Mouse (Mus musculus) cerebellum, adult 9-10 months (tissue): ENCODE results near the gene Grb2.

ENCODE experiments used
- DNase-seq: peaks from one replicate; pipeline ENCODE4 v3.0.0; 2022

Grb2 gene

DNA sequence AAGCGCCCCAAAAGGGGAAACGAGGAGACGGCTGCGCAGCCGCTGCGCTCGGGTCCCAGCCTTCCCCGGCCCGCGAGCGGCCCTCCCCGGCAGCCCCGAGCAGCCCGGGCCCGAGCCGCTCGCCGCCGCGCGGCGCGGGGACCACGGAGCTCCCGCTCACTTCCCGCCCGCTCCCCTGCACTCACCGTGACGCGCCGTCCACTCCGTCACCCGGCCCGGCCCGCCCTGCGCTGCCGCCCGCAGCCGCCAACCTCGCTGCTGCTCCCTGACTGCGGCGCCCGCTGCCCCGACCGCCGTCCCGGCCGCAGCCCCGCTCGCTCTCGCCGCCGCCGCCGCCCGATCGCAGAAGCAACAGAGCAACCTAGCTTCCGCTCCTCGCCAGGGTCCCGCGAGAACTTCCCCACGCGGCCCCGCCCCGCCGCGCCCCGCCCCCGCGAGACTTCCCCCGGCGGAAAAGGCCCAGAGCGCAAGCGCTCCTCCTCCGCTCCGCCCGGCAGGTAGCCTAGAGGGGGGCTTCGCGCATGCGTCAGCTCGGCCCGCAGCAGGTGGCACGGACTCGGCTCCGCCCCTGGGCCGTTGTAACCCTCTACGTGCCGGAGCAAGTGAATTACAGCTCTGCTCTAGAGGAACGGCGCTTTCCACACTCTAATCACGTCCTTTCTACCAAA is at the start of gene Grb2:
Grb2 (minus strand) TSS at position 389 of the 668 bp plus-strand sequence.
- peak; percentile 98 for DNase-seq

DNA sequence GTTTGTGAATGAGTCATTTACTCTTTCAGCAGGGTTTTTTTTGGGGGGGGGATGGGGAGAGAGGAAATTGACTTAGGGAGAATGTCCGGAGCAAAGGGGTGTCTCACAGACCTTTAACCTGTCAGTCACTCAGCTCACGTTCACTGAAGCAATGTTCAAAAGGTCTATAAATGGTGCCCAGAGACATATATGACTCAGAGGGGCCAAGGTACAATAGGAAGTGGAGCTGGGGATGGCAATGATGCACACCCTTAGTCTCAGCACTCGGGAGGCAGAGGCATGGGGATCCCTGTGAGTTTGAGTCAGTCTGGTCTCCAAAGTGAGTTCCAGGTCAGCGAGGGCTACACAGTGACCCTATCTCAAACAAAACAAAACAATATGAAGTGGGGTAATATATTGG is 45.1 kb upstream of the Grb2 start:
- DNase-seq = no peak

DNA sequence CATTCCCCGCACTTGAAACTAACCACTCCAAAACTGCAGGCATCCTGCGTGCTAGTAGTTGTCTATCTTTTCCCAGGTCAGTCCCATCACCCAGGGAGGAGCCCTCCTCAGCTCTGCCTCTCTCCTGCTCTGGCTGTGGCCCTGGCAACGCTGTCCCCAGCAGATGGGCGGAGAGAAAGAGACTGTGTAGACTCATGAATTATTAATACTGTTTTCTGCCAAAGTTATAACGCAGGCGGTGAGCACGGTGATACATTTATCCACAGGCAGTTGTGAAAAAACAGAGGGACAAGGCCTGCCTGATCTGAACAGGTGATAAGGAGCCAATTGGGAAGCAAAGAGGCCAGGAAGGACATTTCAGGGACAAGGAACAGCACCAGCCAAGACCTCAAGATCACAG is 44.3 kb upstream of the Grb2 start:
- DNase-seq = no peak

DNA sequence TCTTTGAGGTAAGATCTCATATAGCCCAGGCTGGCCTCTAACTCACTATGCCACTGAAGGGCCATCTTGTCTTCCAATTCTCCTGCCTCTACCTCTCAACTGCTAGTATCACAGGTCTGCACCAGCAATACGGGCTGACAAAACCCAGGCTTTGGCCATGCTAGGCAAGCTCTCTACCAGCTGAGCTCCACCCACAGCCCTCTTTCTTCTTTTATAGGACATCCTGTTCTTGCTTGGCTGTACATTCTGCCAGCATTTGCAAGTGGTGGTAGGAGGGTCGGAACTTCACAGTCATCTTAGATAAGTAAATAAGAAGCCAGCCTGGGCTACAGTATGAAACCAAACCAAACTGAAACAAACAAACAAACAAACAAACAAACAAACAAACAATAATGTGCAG is 43.3 kb upstream of the Grb2 start:
- no peak for DNase-seq

DNA sequence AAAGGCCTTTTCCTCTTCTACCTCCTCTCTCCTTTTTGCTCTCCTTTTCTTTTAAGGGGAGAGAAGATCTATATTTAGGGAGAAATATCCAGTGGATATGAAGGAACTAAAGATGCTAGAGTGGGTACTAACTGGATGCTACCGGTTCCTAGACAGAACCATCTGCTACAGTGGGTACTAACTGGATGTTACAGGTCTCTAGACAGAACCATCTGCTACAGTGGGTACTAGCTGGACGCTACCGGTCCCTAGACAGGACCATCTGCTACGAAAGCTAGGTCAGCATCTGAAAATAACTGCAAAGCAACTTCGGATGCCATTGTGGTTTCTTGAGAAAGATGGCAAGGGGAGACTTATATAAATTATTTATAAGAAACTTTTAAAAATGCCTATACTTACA is 41.4 kb upstream of the Grb2 start:
- DNase-seq = no peak

DNA sequence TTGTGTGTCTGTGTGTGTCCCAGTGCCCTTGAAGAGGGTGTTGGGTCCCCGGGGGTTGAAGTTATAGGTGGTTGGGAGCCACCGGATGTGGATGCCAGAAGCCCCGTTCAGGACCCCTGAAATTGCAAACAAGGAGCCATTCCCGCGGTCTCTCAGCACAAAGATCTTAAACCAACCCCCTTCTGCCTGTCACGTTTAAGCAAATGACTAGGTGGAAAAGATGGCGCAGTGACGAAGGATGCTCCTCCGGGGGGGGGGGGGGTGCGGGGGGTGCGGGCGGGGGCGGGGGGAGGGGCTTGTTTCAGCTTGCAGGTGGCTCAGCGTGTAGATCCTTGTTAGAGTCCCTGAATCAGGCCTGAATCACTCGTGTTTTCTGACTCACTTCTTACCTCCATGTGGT is 39.0 kb upstream of the Grb2 start:
- no peak for DNase-seq

DNA sequence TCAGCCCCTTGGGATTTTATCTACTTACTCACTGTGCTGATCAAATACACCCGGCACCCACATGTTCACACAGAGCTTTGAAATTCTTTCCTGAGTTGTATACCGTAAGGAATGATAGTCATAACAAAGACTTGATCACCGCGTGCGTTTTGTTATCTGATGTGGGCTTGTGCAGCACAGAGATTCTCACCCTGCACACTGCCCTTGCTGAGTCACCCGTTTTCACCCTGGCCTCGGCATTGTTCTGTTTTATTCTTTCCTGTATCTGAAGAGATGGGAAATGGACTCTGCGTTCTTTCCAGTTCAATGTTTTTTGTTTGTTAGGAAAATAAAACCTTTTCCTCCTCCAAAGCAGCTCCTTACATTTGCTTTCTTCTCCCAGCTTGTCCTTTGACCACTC is 38.4 kb upstream of the Grb2 start:
- no peak for DNase-seq

DNA sequence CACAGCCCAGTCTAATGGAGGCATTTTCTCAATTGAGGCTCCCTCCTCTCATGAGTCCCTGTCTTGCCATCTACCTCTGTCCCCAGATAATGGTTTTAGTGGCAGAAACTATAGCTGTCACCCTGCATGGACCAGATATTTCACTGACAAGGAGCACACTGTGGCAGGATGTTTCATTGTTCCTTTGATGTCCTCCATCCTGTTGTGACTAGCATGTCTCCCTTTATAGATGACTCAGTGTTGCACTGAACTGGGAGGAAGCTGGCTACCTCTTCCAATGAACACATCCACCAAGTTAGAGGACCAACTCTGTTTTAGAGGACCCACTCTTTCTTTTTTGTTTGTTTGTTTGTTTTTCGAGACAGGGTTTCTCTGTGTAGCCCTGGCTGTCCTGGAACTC is 37.7 kb upstream of the Grb2 start:
- no peak for DNase-seq

DNA sequence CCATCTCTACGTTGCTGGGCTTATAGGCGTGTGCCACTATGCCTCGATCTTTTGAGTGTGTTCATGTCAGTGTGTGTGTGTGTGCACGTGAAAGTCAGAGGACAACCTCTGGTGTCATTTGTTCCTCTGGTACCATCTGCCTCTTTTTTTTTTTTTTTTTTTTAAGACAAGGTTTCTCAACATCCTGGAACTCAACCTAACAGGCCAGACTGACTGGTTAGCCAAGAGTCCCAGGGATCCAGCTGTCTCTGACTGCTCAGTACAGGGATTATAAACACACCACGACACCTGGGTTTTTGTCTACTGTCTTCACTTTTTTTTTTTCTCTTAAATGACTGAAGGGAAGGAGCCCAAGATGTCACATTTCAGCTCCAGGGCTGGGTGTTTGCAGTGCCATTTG is 36.0 kb upstream of the Grb2 start:
- DNase-seq = no peak

DNA sequence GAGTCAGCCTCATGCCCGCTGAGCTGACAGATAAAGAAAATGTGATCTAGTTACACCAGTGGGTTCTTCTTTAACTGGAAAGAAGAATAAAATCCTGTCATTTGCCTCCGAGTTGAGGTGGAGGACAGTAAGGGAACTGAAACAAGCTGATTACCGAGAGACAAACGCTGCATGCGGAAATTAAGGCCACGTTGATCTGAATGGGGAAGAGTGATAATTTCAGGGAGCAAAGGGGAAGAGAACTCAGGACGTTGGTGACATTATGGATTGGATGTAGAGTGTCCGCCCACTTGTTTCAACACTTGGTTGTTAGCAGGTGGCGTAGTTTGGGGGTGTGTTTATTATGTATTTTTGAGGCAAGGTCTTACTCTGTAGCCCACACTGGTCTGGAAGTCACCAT is 34.5 kb upstream of the Grb2 start:
- DNase-seq = no peak

DNA sequence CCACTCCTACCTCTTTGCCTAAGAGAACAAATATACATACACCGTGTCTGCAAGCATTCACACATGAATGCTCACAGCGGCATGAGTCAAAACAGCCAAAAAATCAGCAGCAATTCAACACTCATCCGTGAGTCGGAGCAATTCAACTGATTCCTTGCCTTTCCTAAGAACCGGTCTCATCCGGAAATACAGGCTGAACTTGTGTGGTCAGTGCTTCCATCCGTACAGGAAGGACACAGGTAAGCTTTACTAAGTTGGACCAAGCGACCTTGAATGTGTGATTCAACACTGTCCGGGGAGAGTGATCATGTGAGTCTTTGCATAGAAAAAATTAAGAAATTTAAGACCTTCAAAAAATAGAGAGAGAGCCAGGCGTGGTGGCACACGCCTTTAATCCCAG is 32.7 kb upstream of the Grb2 start:
- DNase-seq = no peak

DNA sequence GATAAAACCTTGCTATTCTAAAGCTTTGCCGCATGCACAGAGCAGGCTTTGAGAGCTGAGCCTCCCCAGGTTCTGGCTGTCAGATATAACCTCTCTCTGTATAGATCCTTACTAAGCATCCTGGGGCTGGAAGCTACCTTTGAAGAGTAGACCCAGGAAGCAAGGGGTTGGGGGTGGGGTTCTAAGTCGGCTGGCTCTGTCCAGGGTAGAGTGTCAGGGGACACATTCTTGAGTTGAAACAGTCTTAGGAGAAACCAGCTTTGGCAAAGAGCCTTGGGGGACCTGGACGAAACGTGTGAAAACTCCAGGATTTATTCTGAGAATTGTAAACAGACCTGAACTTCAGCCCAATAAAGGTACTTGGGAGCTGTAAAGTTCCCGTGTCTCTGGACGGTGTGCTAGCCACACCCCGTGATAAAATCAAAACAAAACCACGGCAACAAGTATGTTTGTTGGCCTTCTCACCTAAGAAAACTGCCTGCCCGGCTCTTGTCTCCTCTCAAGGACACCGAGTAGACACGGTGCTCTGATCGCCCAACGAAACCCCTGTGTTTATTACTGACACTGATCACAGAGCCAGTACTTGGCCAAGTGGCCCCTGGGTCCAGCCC is 30.0 kb upstream of the Grb2 start:
- no peak for DNase-seq

DNA sequence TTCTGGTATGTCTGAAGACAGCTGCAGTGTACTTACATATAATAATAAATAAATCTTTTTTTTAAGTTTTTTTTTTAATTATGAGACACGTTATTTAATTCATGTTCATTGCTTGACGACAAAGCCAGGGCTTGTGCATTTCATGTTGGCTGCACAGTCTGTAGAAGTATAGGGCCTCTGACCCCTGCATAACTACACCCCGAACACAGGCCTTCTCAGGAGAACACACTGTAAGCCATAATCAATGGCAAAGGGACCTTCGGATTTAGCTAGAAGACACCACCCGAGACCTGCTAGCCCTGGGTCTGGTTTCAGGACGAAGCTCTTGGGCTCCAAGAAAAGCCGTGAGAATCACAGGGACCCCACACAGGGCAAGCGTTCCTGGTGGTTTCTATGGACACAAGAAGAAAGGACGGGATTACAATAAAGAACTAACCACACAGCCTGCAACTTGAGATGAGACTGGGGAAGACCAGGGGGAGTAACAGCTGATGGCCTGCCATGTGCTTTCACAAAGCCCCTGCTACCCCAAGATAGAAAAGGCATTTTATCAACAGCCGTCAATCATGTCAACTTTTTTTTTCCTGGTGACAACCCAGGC is 29.3 kb upstream of the Grb2 start:
- DNase-seq = no peak

DNA sequence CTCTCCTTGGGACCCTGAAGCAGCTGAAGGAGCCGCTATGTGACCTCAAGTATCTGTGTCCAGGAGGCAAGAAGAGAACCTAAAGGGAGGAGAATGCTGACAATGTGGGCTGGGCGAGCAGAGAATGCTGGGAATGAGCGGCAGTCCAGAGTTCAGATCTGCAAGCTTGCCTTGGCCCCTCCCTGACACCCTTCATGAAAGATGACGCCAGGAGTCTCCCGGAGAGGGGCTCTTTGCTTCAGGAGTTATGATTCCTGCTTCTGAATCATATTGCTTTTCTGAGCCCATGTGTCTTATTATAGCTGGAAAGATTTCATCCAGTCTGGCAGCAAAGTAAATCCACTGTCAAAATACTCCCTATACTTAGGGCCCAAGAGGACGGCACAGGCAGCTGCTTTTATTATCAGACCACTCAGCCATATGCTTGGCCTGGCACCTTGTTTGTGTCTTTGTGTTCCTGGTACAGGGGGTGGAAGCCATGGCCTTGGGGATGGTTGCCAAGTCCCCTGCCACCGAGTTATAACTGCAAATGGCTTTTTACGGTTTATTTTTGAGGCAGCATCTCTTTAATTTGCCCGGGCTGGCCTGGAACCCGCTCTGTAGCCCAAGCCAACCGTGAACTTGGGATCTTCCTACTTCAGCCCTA is 25.8 kb upstream of the Grb2 start:
- no peak for DNase-seq

DNA sequence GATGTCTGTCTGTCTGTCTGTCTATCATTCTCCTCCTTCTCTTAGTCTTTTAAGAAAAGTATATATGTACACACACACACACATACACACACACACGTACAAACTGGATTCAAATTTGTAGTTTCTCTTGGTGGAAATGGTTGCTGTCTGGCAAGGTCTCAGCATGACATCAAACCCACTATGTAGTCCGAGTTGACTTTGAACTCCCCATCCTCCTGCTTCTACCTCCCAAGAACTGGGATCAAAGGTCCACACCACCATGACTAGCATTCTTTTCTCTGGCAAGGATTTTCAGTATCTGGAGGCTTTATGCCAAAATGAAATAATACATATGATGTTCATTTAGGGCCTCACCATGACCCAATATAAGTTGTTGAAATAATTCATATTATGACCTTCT is 14.8 kb upstream of the Grb2 start:
- DNase-seq = peak; percentile 15

DNA sequence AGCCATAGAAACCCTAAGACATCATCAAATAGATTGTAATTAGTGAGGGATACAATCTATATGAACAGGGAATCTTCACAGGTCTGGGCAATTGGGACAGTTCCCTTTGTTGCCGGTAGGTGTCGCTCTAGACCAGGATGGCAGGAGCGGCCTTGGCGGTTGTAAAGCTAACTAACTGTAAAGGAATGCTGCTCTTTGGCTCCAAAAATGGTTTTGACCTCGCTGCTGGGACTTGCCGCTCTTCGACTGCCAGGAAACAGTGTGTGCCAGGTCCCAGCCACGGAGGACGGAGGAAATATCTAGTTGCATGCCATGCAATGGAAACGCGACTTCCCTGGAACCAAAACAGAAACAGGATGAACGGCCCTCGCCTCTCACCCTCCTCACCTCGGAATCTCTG is 14.2 kb upstream of the Grb2 start:
- peak; percentile 91 for DNase-seq

DNA sequence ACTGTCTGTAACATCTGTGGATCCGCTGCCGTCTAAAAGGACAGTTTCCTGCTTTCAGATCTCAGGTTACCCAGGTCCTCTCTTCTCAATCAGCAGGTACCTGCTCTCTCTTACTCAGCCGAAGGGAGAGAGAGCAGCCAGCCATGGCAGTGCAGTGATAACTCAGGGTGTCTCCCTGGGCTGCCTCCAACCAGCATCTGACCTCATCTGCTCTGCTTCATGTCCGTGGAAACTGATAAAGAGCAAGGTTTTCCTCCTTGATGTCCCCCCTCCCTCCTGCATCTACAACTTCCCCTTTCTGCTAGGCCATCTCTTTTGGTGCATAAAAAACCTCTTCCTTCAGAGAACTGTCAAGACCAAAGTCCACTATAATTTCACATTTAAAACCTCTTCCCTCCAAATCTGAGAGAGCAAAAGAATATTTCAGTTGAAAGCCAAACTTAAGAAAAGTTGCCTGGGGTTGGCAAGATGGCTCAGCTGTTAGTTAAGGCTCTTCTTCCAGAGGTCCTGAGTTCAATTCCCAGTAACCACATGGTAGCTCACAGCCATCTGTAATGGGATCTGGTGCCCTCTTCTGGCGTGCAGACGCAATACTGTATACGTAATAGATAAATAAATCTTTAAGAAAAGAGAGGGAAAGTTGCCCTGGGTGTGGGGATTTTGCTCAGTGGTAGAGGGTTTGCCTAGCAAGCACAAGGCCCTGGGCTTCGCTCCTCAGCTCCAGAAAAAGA is 9.4 kb upstream of the Grb2 start:
- peak; percentile 21 for DNase-seq

DNA sequence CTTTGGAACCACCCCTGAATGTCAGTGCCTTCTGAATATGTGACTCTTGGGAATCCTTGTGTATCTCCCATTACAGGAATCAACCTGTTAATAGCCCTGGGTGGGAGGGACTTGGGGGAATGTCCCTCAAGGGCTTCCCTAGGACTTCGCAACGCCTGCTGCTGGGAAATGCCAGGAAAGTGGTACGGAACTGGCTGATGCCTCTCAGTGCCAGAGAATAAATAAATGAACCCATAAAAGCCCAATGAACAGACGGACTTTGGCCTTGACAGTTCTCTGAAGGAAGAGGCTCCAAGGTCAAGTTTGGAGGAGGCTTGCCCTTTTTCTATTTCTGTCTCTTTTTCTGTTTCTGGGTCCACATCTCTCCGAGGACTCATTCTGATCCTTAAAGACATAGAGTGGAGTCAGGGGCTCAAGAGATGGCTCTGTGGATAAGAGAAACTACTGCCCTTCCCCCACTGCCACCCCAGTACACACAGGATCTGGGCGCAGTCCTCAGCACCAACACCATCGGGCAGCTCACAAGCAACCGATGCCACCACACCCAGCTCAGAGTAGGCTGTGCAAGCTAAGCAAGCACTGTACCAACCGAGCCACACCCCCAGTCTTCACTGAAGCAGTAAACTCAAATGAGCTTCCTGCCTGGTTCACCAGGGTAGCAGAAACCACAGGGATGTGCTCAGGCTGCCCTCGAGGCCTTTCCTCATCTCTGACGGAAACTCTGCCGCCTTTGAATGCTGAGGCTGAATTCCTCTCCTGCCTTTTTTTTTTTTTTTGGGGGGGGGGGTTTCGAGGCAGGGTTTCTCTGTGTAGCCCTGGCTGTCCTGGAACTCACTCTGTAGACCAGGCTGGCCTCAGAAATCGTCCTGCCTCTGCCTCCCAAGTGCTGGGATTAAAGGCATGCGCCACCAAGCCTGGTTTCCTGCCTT is 8.3 kb upstream of the Grb2 start:
- peak; percentile 17 for DNase-seq

DNA sequence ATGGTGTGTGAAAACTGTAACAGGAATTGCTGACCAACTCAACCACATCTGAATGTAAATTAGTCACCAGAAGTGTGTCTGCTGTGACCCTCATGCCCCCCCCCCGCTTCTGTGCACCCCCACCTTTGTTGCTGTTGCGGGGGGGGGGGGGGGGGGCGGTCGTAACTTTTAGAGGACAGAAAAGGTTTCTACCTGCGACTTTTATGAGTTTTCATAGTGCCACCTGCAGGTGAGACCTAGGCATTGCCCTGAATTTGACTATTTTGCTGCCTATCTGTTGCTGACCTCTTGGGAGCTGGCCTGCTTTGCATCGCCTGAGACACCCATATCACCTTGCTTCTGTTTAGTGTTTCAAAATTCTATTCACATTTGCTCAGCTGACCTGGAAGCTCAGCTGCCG is 6.1 kb upstream of the Grb2 start:
- peak; percentile 87 for DNase-seq

DNA sequence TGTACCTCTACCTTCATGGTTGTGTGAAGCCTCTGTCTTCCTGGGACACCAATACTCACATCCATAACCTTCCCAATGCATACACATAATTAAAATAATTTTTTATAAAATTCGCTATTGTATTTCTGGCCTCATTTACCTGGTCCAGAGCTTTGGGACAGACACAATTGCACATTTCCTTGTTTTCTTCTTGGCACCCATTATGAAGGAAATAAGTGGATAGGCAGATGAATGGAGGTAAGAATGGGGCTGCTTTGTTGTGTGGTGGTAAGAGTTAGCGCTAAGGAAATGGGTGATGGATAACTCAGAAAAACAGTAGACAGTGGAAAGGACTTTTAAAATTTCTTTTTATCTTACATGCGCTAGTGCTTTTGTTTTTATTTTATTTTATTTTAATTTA is 5.0 kb upstream of the Grb2 start:
- peak; percentile 19 for DNase-seq

DNA sequence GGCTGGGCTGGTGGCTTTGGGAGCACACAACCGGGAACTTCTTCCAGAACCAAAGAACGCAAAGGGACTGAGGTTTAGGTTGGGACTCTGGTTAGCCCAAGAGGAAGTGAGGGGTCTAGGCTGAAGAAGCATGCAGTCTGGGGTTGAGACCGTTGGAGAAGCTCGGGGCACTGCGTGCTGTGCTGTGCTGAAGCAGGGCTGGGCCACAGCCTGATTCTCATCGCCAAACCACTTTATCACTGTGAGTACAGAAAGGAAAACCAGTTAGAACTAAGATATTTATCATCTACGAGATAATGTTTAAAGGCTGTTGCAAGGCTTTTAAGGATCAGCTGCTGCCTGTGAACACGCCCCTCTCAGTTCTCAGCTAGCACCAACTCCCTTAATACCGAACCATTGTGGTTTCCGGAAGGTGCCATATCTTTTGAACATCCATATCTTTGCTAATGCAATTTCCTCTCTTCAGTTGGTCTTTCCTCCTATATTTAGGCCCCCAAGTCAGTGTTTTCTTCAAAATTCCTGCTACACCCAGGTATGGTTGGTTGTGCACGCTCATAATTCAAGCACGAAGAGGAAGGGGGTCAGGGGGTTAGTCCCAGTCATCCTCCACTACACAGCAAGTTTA is 4.4 kb upstream of the Grb2 start:
- peak; percentile 22 for DNase-seq

DNA sequence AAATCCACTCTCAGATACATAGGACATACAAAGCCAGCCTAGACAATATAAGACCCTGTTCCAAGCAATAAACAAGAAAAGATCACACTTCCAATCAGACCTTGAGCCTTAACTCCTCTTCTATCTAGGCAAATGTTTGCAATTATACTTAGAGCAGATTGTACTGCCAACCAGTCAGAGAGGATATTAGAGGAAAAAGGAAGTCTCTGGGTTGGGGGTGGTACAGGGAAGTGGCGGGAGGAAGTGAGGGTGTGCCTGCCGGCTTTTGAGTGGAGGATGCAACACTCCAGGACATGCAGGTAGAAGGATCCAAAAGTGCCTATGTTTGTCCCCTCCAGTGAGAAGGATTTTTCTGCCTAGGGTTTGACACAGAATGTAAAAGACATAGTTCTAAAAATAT is 3.9 kb upstream of the Grb2 start:
- DNase-seq = no peak
